22 mouse cellular contexts compared by ENCODE assay signal in the genomic region with DNA sequence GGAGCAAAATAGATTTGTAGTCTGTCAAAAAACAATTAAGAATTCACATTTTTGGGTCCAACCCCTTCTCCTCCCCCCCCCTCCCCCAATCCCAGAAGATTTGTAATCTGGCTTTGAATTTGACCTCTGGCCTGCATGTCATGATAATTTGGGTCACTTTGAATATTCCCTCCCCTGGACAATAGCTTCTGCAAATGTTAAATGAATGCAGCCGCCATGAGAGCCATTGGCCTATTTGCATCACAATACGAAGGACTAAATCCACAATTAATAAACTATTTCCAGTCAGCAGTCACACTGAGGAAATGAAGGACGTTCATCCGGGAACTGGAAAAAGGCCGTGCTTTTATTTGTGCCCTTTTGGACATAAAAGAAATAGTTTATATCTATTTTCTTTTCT. TPM values are rescaled to one million over a fixed set of nuclear protein-coding genes. Genes with fewer than 3 reads are reported as not detected.
DNase-seq lines count a peak whose midpoint lies in the region; ATAC-seq and TF ChIP-seq lines count a peak whose summit lies in the region.
"Had no signal": no experiment of that assay in that cellular context is flagged by ENCODE, and none has a peak within 500 bp of the region (broad histone marks: within the 10 kb centered on the region; RNA-seq: fewer than 3 reads in every experiment).

No protein-coding gene starts in this region.

- peak; percentile 47; the same call in 1 of the 2 replicates for TF ChIP-seq EP300 in ES-Bruce4 (IDR thresholded peaks at IDR 0.05; ENCODE audit: insufficient read depth, low read depth, low read length)

- no peak overlapping the region for H3K9ac ChIP-seq in hindbrain, embryonic 11.5 days (ENCODE audit: low read depth, low read length)
- no peak overlapping the region for H3K9ac ChIP-seq in hindbrain, postnatal 0 days (replicated peaks; ENCODE audit: low read length)
- H3K9ac ChIP-seq in ES-Bruce4 (ENCODE audit: low read depth, poor library complexity, severe bottlenecking) (peak overlapping the region; percentile 85), ES-E14 (ENCODE audit: insufficient read depth, low read depth, low read length, poor library complexity, severe bottlenecking) (peak overlapping the region; percentile 53; the same call in 1 of the 2 replicates)
- no peak overlapping the region for H3K9ac ChIP-seq in kidney, embryonic 16.5 days (replicated peaks; ENCODE audit: low read length)
- H3K9ac ChIP-seq: forebrain, embryonic 15.5 days; heart, embryonic 15.5 days; hindbrain, embryonic 15.5 days had no signal

- no peak for ATAC-seq in hindbrain, embryonic 11.5 days (ENCODE audit: low FRiP score)
- ATAC-seq in hindbrain, postnatal 0 days: no peak
- ATAC-seq in kidney, embryonic 16.5 days (ENCODE audit: low FRiP score, low TSS enrichment): no peak
- ATAC-seq: activated CD4-positive, CD25-positive, alpha-beta regulatory T cell, adult 4 months; forebrain, embryonic 15.5 days; inflammation-experienced regulatory T-cells, adult 6 months had no signal

- TF ChIP-seq CTCF in hindbrain, postnatal 0 days (IDR thresholded peaks at IDR 0.05; ENCODE audit: low read depth): no peak
- no peak for TF ChIP-seq CTCF in ES-Bruce4 (IDR thresholded peaks at IDR 0.05; ENCODE audit: low read depth, low read length)

- no peaks in the 10 kb centered on the region for H3K4me1 ChIP-seq in hindbrain, embryonic 11.5 days (replicated peaks; ENCODE audit: control insufficient read depth, insufficient read depth, low read length)
- H3K4me1 ChIP-seq in hindbrain, postnatal 0 days (ENCODE audit: insufficient read depth, low read length): no peaks in the 10 kb centered on the region
- H3K4me1 ChIP-seq in ES-Bruce4 (ENCODE audit: control insufficient read depth, insufficient read depth, low read length) (peaks cover 8% of the 10 kb centered on the region), ES-E14 (ENCODE audit: control insufficient read depth in 2 of 2, insufficient read depth in 2 of 2, low read length in 2 of 2, poor library complexity in 1 of 2) (peaks cover 9 to 15% of the 10 kb centered on the region in 2 experiments; a peak in 3 of 4 replicates)
- H3K4me1 ChIP-seq in kidney, embryonic 16.5 days (ENCODE audit: insufficient read depth, low read length): 0 out of 2 replicates have a peak, but pooled peaks cover 2% of the 10 kb centered on the region

- 33% methylated on average over 5 of the region's 5 CpGs for WGBS in hindbrain, embryonic 11.5 days
- WGBS in hindbrain, postnatal 0 days: 23% methylated on average over 5 of the region's 5 CpGs
- 85% methylated on average over 5 of the region's 5 CpGs for WGBS in kidney, embryonic 16.5 days

- no peak for TF ChIP-seq POLR2A in ES-Bruce4 (IDR thresholded peaks at IDR 0.05; ENCODE audit: insufficient read depth, low read length)

- in situ Hi-C loops in ES-E14 (cut with MboI; ENCODE audit: low sequenced_read_pairs in 2 of 2, unreplicated experiment in 2 of 2): no loop called here

- DNase-seq in hindbrain, embryonic 11.5 days (ENCODE audit: low spot score): peak; percentile 28
- DNase-seq in hindbrain, postnatal 0 days (ENCODE audit: low spot score): no peak
- no peak for DNase-seq in ES-E14 (ENCODE audit: low read depth, low spot score)
- peak; percentile 27 for DNase-seq in mesoderm, embryonic 11.5 days (ENCODE audit: low read depth, low spot score)
- no peak for DNase-seq in adipocyte (ENCODE audit: low spot score)
- no peak for DNase-seq in heart, adult 9 months (ENCODE audit: low spot score in 2 of 2)
- DNase-seq: adrenal gland, adult 8-10 months; adrenal gland, postnatal 36 days; cerebellum, adult 2 months; cerebellum, postnatal 10 days; gastrocnemius, postnatal 10 days; heart, adult 18-20 months; kidney, adult 11 months had no signal

- peaks cover 5% of the 10 kb centered on the region; the same call in 1 of the 2 replicates for H3K27me3 ChIP-seq in hindbrain, embryonic 11.5 days (ENCODE audit: control insufficient read depth, insufficient read depth, low read length)
- no peaks in the 10 kb centered on the region for H3K27me3 ChIP-seq in hindbrain, postnatal 0 days (ENCODE audit: insufficient read depth, low read length)
- no peaks in the 10 kb centered on the region for H3K27me3 ChIP-seq in ES-Bruce4 (ENCODE audit: control insufficient read depth, insufficient read depth, low read length, poor library complexity, severe bottlenecking)
- no peaks in the 10 kb centered on the region for H3K27me3 ChIP-seq in kidney, embryonic 16.5 days (ENCODE audit: insufficient read depth, low read length)
- H3K27me3 ChIP-seq: heart, embryonic 15.5 days; hindbrain, embryonic 15.5 days had no signal

- no peaks in the 10 kb centered on the region for H3K36me3 ChIP-seq in hindbrain, embryonic 11.5 days (ENCODE audit: control insufficient read depth, insufficient read depth, low read length)
- no peaks in the 10 kb centered on the region for H3K36me3 ChIP-seq in hindbrain, postnatal 0 days (ENCODE audit: insufficient read depth, low read length)
- H3K36me3 ChIP-seq in ES-Bruce4 (ENCODE audit: control insufficient read depth, insufficient read depth, low read length, poor library complexity, severe bottlenecking) (no peaks in the 10 kb centered on the region), ES-E14 (ENCODE audit: control insufficient read depth, insufficient read depth, low read length, poor library complexity, severe bottlenecking) (no peaks in the 10 kb centered on the region)
- H3K36me3 ChIP-seq in kidney, embryonic 16.5 days (ENCODE audit: insufficient read depth, low read length): no peaks in the 10 kb centered on the region
- H3K36me3 ChIP-seq: forebrain, embryonic 15.5 days; heart, embryonic 15.5 days; hindbrain, embryonic 10.5 days; hindbrain, embryonic 15.5 days had no signal

- H3K4me2 ChIP-seq in hindbrain, embryonic 11.5 days (replicated peaks; ENCODE audit: low read depth, low read length): no peak overlapping the region
- no peak overlapping the region for H3K4me2 ChIP-seq in hindbrain, postnatal 0 days (ENCODE audit: low read depth, low read length)
- H3K4me2 ChIP-seq in kidney, embryonic 16.5 days (replicated peaks; ENCODE audit: low read depth, low read length): no peak overlapping the region
- H3K4me2 ChIP-seq: forebrain, embryonic 15.5 days; heart, embryonic 11.5 days; heart, embryonic 15.5 days; hindbrain, embryonic 15.5 days had no signal

- H3K9me3 ChIP-seq in hindbrain, embryonic 11.5 days (ENCODE audit: control insufficient read depth, low read length): no peaks in the 10 kb centered on the region
- no peaks in the 10 kb centered on the region for H3K9me3 ChIP-seq in hindbrain, postnatal 0 days (ENCODE audit: low read length)
- no peaks in the 10 kb centered on the region for H3K9me3 ChIP-seq in ES-Bruce4 (replicated peaks; ENCODE audit: control insufficient read depth, insufficient read depth, low read length, poor library complexity, severe bottlenecking)
- H3K9me3 ChIP-seq in ES-E14 (ENCODE audit: control insufficient read depth, insufficient read depth, low read depth, low read length): no peaks in the 10 kb centered on the region
- no peaks in the 10 kb centered on the region for H3K9me3 ChIP-seq in kidney, embryonic 16.5 days (ENCODE audit: low read length)
- H3K9me3 ChIP-seq: forebrain, embryonic 15.5 days; heart, embryonic 15.5 days; hindbrain, embryonic 10.5 days; hindbrain, embryonic 15.5 days had no signal

- H3K4me3 ChIP-seq in hindbrain, embryonic 11.5 days (ENCODE audit: low read depth, low read length): no peak overlapping the region
- H3K4me3 ChIP-seq in hindbrain, postnatal 0 days (ENCODE audit: low read length): no peak overlapping the region
- H3K4me3 ChIP-seq in ES-Bruce4 (ENCODE audit: low read depth, low read length) (no peak overlapping the region), ES-E14 (ENCODE audit: insufficient read depth in 1 of 2, low read depth in 1 of 2, low read length in 2 of 2, poor library complexity in 1 of 2, severe bottlenecking in 1 of 2) (no peak overlapping the region; a peak in 1 of 4 replicates)
- H3K4me3 ChIP-seq in kidney, embryonic 16.5 days (ENCODE audit: low read length): no peak overlapping the region
- H3K4me3 ChIP-seq: forebrain, embryonic 15.5 days; heart, embryonic 15.5 days; hindbrain, embryonic 10.5 days; hindbrain, embryonic 15.5 days had no signal

- no peak overlapping the region for H3K27ac ChIP-seq in hindbrain, embryonic 11.5 days (ENCODE audit: low read depth, low read length)
- H3K27ac ChIP-seq in hindbrain, postnatal 0 days: no peak overlapping the region
- H3K27ac ChIP-seq in ES-Bruce4 (ENCODE audit: insufficient read depth, low read length): peak overlapping the region; percentile 87
- peak overlapping the region; percentile 96; the same call in 1 of the 2 replicates for H3K27ac ChIP-seq in ES-E14 (ENCODE audit: insufficient read depth, low read depth, low read length, poor library complexity, severe bottlenecking)
- no peak overlapping the region for H3K27ac ChIP-seq in kidney, embryonic 16.5 days (ENCODE audit: low read length)
- H3K27ac ChIP-seq: forebrain, embryonic 15.5 days; heart, embryonic 15.5 days; hindbrain, embryonic 10.5 days; hindbrain, embryonic 15.5 days had no signal

RNA-seq across cellular contexts. Expression of a gene that starts 3.2 kb away (rescaled TPM):
- 23.8 and 24.5 TPM in 2 replicates for polyA plus RNA-seq in hindbrain, embryonic 11.5 days (2014; fragmentation: Nextera tagmentation; extraction: Ambion mirVana)
- 9.0 and 9.1 TPM in 2 replicates for total RNA-seq in hindbrain, postnatal 0 days (2014; rRNA removed)
- polyA plus RNA-seq in hindbrain, postnatal 0 days (2015; fragmentation: Nextera tagmentation; extraction: Ambion mirVana): 4.1 and 4.4 TPM in 2 replicates
- polyA plus RNA-seq in ES-Bruce4 (2011; ENCODE audit: insufficient read depth, insufficient read length, low read depth, missing spikeins): 106 and 115 TPM in 2 replicates
- 108 and 120 TPM in 2 replicates for total RNA-seq in ES-E14 (2012; rRNA removed)
- polyA plus RNA-seq in kidney, embryonic 16.5 days (2015; fragmentation: Nextera tagmentation; extraction: Ambion mirVana): 37.6 and 40.5 TPM in 2 replicates

RNA-seq across cellular contexts. Expression of a gene that starts 47.8 kb away (rescaled TPM):
- 32.0 and 32.5 TPM in 2 replicates for polyA plus RNA-seq in hindbrain, embryonic 11.5 days (2014; fragmentation: Nextera tagmentation; extraction: Ambion mirVana)
- total RNA-seq in hindbrain, postnatal 0 days (2014; rRNA removed): 16.3 and 18.7 TPM in 2 replicates
- polyA plus RNA-seq in hindbrain, postnatal 0 days (2015; fragmentation: Nextera tagmentation; extraction: Ambion mirVana): 33.3 and 34.7 TPM in 2 replicates
- 17.0 and 22.5 TPM in 2 replicates for polyA plus RNA-seq in ES-Bruce4 (2011; ENCODE audit: insufficient read depth, insufficient read length, low read depth, missing spikeins)
- 19.6 and 30.8 TPM in 2 replicates for total RNA-seq in ES-E14 (2012; rRNA removed)
- polyA plus RNA-seq in kidney, embryonic 16.5 days (2015; fragmentation: Nextera tagmentation; extraction: Ambion mirVana): 34.2 and 35.9 TPM in 2 replicates

RNA-seq across cellular contexts. Expression of a gene that starts 47.8 kb away (rescaled TPM):
- polyA plus RNA-seq in hindbrain, embryonic 11.5 days (2014; fragmentation: Nextera tagmentation; extraction: Ambion mirVana): 86.8 and 106 TPM in 2 replicates
- 46.4 and 61.0 TPM in 2 replicates for total RNA-seq in hindbrain, postnatal 0 days (2014; rRNA removed)
- 48.8 and 50.9 TPM in 2 replicates for polyA plus RNA-seq in hindbrain, postnatal 0 days (2015; fragmentation: Nextera tagmentation; extraction: Ambion mirVana)
- 238 and 257 TPM in 2 replicates for polyA plus RNA-seq in ES-Bruce4 (2011; ENCODE audit: insufficient read depth, insufficient read length, low read depth, missing spikeins)
- 151 and 184 TPM in 2 replicates for total RNA-seq in ES-E14 (2012; rRNA removed)
- 70.5 and 70.8 TPM in 2 replicates for polyA plus RNA-seq in kidney, embryonic 16.5 days (2015; fragmentation: Nextera tagmentation; extraction: Ambion mirVana)

RNA-seq across cellular contexts. Expression of a gene that starts 50.8 kb away (rescaled TPM):
- 0.77 and 2.5 TPM in 2 replicates for polyA plus RNA-seq in hindbrain, embryonic 11.5 days (2014; fragmentation: Nextera tagmentation; extraction: Ambion mirVana)
- total RNA-seq in hindbrain, postnatal 0 days (2014; rRNA removed): not detected in 2 replicates
- 0.26 and 0.61 TPM in 2 replicates for polyA plus RNA-seq in hindbrain, postnatal 0 days (2015; fragmentation: Nextera tagmentation; extraction: Ambion mirVana)
- not detected in 2 replicates for polyA plus RNA-seq in ES-Bruce4 (2011; ENCODE audit: insufficient read depth, insufficient read length, low read depth, missing spikeins)
- total RNA-seq in ES-E14 (2012; rRNA removed): 0.48 and 0.98 TPM in 2 replicates
- polyA plus RNA-seq in kidney, embryonic 16.5 days (2015; fragmentation: Nextera tagmentation; extraction: Ambion mirVana): 1.1 and 1.3 TPM in 2 replicates
- total RNA-seq: adrenal gland, adult 8-10 months; heart, adult 18-20 months had no signal
- polyA plus RNA-seq: cerebellum, adult 2 months had no signal

Comparison
In these comparisons a context has a peak if more than half of its experiments do, and no peak if none do; other contexts are left out.
1. DNase-seq: peak in hindbrain, embryonic 11.5 days (single experiment) and mesoderm, embryonic 11.5 days (single experiment); none in hindbrain, postnatal 0 days (single experiment), ES-E14 (single experiment), adipocyte (single experiment) and heart, adult 9 months (0 of 2).
2. H3K27ac ChIP-seq: peak in ES-Bruce4 (single experiment) and ES-E14 (single experiment); none in hindbrain, embryonic 11.5 days (single experiment), hindbrain, postnatal 0 days (single experiment) and kidney, embryonic 16.5 days (single experiment).
3. H3K9ac ChIP-seq: peak in ES-Bruce4 (single experiment) and ES-E14 (single experiment); none in hindbrain, embryonic 11.5 days (single experiment), hindbrain, postnatal 0 days (single experiment) and kidney, embryonic 16.5 days (single experiment).